ENCODE assay signal across 15 mouse cellular contexts in the genomic region with DNA sequence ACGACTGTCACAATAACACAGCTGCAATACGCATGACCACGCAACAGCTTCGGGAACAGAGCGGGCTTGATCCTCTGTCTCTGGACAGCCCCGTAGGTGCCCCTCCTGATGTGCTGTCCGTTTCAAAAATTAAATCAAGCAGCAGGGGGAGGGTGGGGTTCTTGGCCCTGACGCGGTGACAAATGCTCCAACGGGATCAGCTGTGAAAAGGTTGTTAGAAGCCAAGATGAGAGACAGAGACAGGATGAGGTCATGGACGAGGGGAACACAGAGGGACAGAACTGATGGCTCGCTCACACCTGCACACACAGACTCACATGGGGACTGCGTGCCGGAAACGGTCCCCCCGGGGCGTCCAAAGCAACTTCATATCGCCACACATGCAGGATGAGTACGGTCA. TPM values are rescaled to one million over a fixed set of nuclear protein-coding genes. Genes with fewer than 3 reads are reported as not detected.
DNase-seq lines count a peak whose midpoint lies in the region; ATAC-seq and TF ChIP-seq lines count a peak whose summit lies in the region.
"Had no signal": no experiment of that assay in that cellular context is flagged by ENCODE, and none has a peak within 500 bp of the region (broad histone marks: within the 10 kb centered on the region; RNA-seq: fewer than 3 reads in every experiment).

No protein-coding gene starts in this region.

- H3K36me3 ChIP-seq in CH12.LX (replicated peaks in 1 of 2; ENCODE audit: control insufficient read depth in 1 of 2, insufficient read depth in 1 of 2, low read length in 1 of 2), result no peaks in the 10 kb centered on the region
- 0 out of 2 replicates have a peak, but pooled peaks cover 6% of the 10 kb centered on the region for H3K36me3 ChIP-seq in hindbrain, embryonic 14.5 days (replicated peaks; ENCODE audit: control insufficient read depth, insufficient read depth)
- H3K36me3 ChIP-seq in thymus, adult 2 months (ENCODE audit: control insufficient read depth, insufficient read depth, low read length), result no peaks in the 10 kb centered on the region
- H3K36me3 ChIP-seq: G1E; limb, embryonic 15.5 days had no signal

- WGBS in hindbrain, embryonic 14.5 days, result 31% methylated on average over 19 of the region's 19 CpGs
- WGBS in thymus, adult 2 months, result 80% methylated on average over 19 of the region's 19 CpGs

- H3K4me1 ChIP-seq in CH12.LX (ENCODE audit: control insufficient read depth in 1 of 2, insufficient read depth in 2 of 2), result peaks cover 0 to 5% of the 10 kb centered on the region in 2 experiments; a peak in 1 of 4 replicates
- peaks cover 59% of the 10 kb centered on the region for H3K4me1 ChIP-seq in hindbrain, embryonic 14.5 days (replicated peaks; ENCODE audit: control insufficient read depth, insufficient read depth, low read length)
- no peaks in the 10 kb centered on the region for H3K4me1 ChIP-seq in thymus, adult 2 months (replicated peaks; ENCODE audit: control insufficient read depth, insufficient read depth, low read length)

- intact Hi-C loops in heart, postnatal 14 days (cut with DNase I), result no loop called here

- in situ Hi-C loops in CH12.LX (cut with MboI; ENCODE audit: low pct_ligation_motif_present, low pct_unique_long_range_greater_than_20kb, low sequenced_read_pairs), result no loop called here

- TF ChIP-seq CTCF in CH12.LX (conservative IDR thresholded peaks at IDR 0.05 in 1 of 2, IDR thresholded peaks at IDR 0.05 in 1 of 2; ENCODE audit: low read depth in 2 of 2, low read length in 2 of 2), result no peak
- no peak for TF ChIP-seq CTCF in brain, embryonic 14.5 days (IDR thresholded peaks at IDR 0.05; ENCODE audit: borderline replicate concordance, extremely low read depth, insufficient read depth, insufficient read length)
- TF ChIP-seq CTCF in thymus, adult 2 months (IDR thresholded peaks at IDR 0.05; ENCODE audit: borderline replicate concordance, control insufficient read depth, extremely low read depth, insufficient read depth, low read length, poor library complexity), result no peak

- dilution Hi-C loops in CH12.LX (cut with MboI; ENCODE audit: extremely low pct_ligation_motif_present, extremely low pct_unique_long_range_greater_than_20kb, low sequenced_read_pairs), result no loop called here

- H3K9me3 ChIP-seq in CH12.LX (replicated peaks; ENCODE audit: low read length), result no peaks in the 10 kb centered on the region
- no peaks in the 10 kb centered on the region for H3K9me3 ChIP-seq in hindbrain, embryonic 14.5 days (ENCODE audit: control insufficient read depth, low read length)
- H3K9me3 ChIP-seq: embryonic facial prominence, embryonic 12.5 days; G1E; limb, embryonic 15.5 days had no signal

- TF ChIP-seq EP300 in CH12.LX (IDR thresholded peaks at IDR 0.05; ENCODE audit: low read length), result no peak

- peaks cover 98% of the 10 kb centered on the region for H3K27me3 ChIP-seq in CH12.LX (replicated peaks)
- no peaks in the 10 kb centered on the region for H3K27me3 ChIP-seq in hindbrain, embryonic 14.5 days (ENCODE audit: control insufficient read depth, insufficient read depth, low read length)
- H3K27me3 ChIP-seq in thymus, adult 2 months (ENCODE audit: control insufficient read depth, insufficient read depth, low read length), result no peaks in the 10 kb centered on the region
- H3K27me3 ChIP-seq: embryonic facial prominence, embryonic 12.5 days had no signal

- no peak for TF ChIP-seq RAD21 in CH12.LX (IDR thresholded peaks at IDR 0.05; ENCODE audit: low read depth, low read length)

- H3K79me2 ChIP-seq in CH12.LX (replicated peaks; ENCODE audit: control insufficient read depth, extremely low read depth, insufficient read depth, poor library complexity, severe bottlenecking), result no peaks in the 10 kb centered on the region

- peak; percentile 90 for DNase-seq in heart, adult 11 months
- no peak for DNase-seq in heart, postnatal 14 days
- DNase-seq in CH12.LX (ENCODE audit: extremely low read depth), result no peak
- peak; percentile 55 for DNase-seq in brain, embryonic 14.5 days (ENCODE audit: low read depth)
- no peak for DNase-seq in hindbrain, embryonic 14.5 days (ENCODE audit: low spot score)
- DNase-seq in thymus, adult 2 months, result no peak
- no peak for DNase-seq in embryo, embryonic 10.5 days (ENCODE audit: low spot score)
- DNase-seq: adrenal gland, adult 8-10 months; lung, adult 18-20 months; lung, postnatal 36 days had no signal

- TF ChIP-seq POLR2A in CH12.LX (IDR thresholded peaks at IDR 0.05; ENCODE audit: low read depth, low read length), result no peak
- TF ChIP-seq POLR2A in brain, embryonic 14.5 days (IDR thresholded peaks at IDR 0.05; ENCODE audit: borderline replicate concordance, extremely low read depth, insufficient read depth, insufficient read length, poor library complexity, severe bottlenecking), result no peak
- no peak for TF ChIP-seq POLR2A in thymus, adult 2 months (IDR thresholded peaks at IDR 0.05; ENCODE audit: control insufficient read depth, extremely low read depth, insufficient read depth, low read length, poor library complexity)

- H3K9ac ChIP-seq in CH12.LX (ENCODE audit: insufficient read depth, low read depth), result no peak overlapping the region
- H3K9ac ChIP-seq in hindbrain, embryonic 14.5 days, result peak overlapping the region; percentile 42; the same call in 1 of the 2 replicates
- H3K9ac ChIP-seq: embryonic facial prominence, embryonic 12.5 days; limb, embryonic 15.5 days had no signal

- H3K4me3 ChIP-seq in CH12.LX (replicated peaks in 1 of 3; ENCODE audit: low read depth in 2 of 3, low read length in 2 of 3, poor library complexity in 1 of 3), result no peak overlapping the region
- no peak overlapping the region for H3K4me3 ChIP-seq in hindbrain, embryonic 14.5 days (replicated peaks; ENCODE audit: low read length)
- H3K4me3 ChIP-seq in thymus, adult 2 months (ENCODE audit: control insufficient read depth, insufficient read depth, low read length), result no peak overlapping the region
- H3K4me3 ChIP-seq: embryonic facial prominence, embryonic 12.5 days; limb, embryonic 15.5 days had no signal

- H3K27ac ChIP-seq in CH12.LX (ENCODE audit: insufficient read depth, low read depth), result no peak overlapping the region
- no peak overlapping the region for H3K27ac ChIP-seq in hindbrain, embryonic 14.5 days
- H3K27ac ChIP-seq in thymus, adult 2 months (ENCODE audit: control insufficient read depth, insufficient read depth, low read length), result no peak overlapping the region
- H3K27ac ChIP-seq: embryonic facial prominence, embryonic 12.5 days; kidney, postnatal 0 days; limb, embryonic 15.5 days had no signal

- H3K4me2 ChIP-seq in CH12.LX (ENCODE audit: insufficient read depth, low read depth, poor library complexity, severe bottlenecking), result no peak overlapping the region
- no peak overlapping the region for H3K4me2 ChIP-seq in hindbrain, embryonic 14.5 days (replicated peaks)
- H3K4me2 ChIP-seq: embryonic facial prominence, embryonic 12.5 days; limb, embryonic 15.5 days had no signal

- ATAC-seq in hindbrain, embryonic 14.5 days (ENCODE audit: low FRiP score), result no peak
- ATAC-seq: intestine, embryonic 16.5 days had no signal

TF ChIP-seq in CH12.LX, 34 proteins besides CTCF, POLR2A, EP300 and RAD21:
- no peak for TF ChIP-seq NELFE (IDR thresholded peaks at IDR 0.05; ENCODE audit: low read depth, low read length)
- no peak for TF ChIP-seq GABPA (IDR thresholded peaks at IDR 0.05; ENCODE audit: insufficient replicate concordance, low read depth, low read length)
- 0 out of 2 replicates have a peak, but pooled peaks have one; percentile 32 for TF ChIP-seq BHLHE40 (IDR thresholded peaks at IDR 0.05; ENCODE audit: low read depth, low read length)
- no peak for TF ChIP-seq SIN3A (IDR thresholded peaks at IDR 0.05; ENCODE audit: low read length)

RNA-seq across cellular contexts. Expression of gene Cntfr, which starts 23.7 kb away (rescaled TPM):
- 1 to 10 TPM; 2.0 to 5.1 TPM for total RNA-seq in heart, postnatal 14 days (2021)
- total RNA-seq in CH12.LX (2012; rRNA removed) (not detected in 2 replicates), CH12.LX (2014; rRNA removed) (not detected in 2 replicates)
- not detected in 2 replicates for polyA plus RNA-seq in CH12.LX (2012; ENCODE audit: insufficient read length, low read depth)
- 62.2 and 109 TPM in 2 replicates for polyA plus RNA-seq in brain, embryonic 14.5 days (2012; rRNA removed)
- polyA plus RNA-seq in hindbrain, embryonic 14.5 days (2014; fragmentation: Nextera tagmentation; extraction: Ambion mirVana), result 19.2 and 21.8 TPM in 2 replicates
- 2.3 and 3.0 TPM in 2 replicates for polyA plus RNA-seq in thymus, adult 2 months (2012; rRNA removed)

RNA-seq across cellular contexts. Expression of gene Il11ra1, which starts 26.6 kb away (rescaled TPM):
- 10 to 100 TPM; 56.9 to 61.0 TPM for total RNA-seq in heart, postnatal 14 days (2021)
- total RNA-seq in CH12.LX (2012; rRNA removed), result 4.2 and 5.7 TPM in 2 replicates
- total RNA-seq in CH12.LX (2014; rRNA removed), result 1.2 and 1.3 TPM in 2 replicates
- polyA plus RNA-seq in CH12.LX (2012; ENCODE audit: insufficient read length, low read depth), result 4.8 and 6.9 TPM in 2 replicates
- 31.3 and 32.5 TPM in 2 replicates for polyA plus RNA-seq in brain, embryonic 14.5 days (2012; rRNA removed)
- 39.9 and 40.6 TPM in 2 replicates for polyA plus RNA-seq in hindbrain, embryonic 14.5 days (2014; fragmentation: Nextera tagmentation; extraction: Ambion mirVana)
- 47.4 and 73.2 TPM in 2 replicates for polyA plus RNA-seq in thymus, adult 2 months (2012; rRNA removed)

RNA-seq across cellular contexts. Expression of gene Enho, which starts 33.1 kb away (rescaled TPM):
- total RNA-seq in heart, postnatal 14 days (2021), result 1 to 10 TPM; 4.3 to 4.6 TPM
- 0.25 and 0.59 TPM in 2 replicates for total RNA-seq in CH12.LX (2012; rRNA removed)
- total RNA-seq in CH12.LX (2014; rRNA removed), result 0.17 TPM in 1 of 2 replicates, not detected in the other
- not detected in 2 replicates for polyA plus RNA-seq in CH12.LX (2012; ENCODE audit: insufficient read length, low read depth)
- polyA plus RNA-seq in brain, embryonic 14.5 days (2012; rRNA removed), result 124 and 147 TPM in 2 replicates
- polyA plus RNA-seq in hindbrain, embryonic 14.5 days (2014; fragmentation: Nextera tagmentation; extraction: Ambion mirVana), result 127 and 130 TPM in 2 replicates
- 7.5 and 10.3 TPM in 2 replicates for polyA plus RNA-seq in thymus, adult 2 months (2012; rRNA removed)
- polyA plus RNA-seq: G1E had no signal

RNA-seq across cellular contexts. Expression of gene Rpp25l, which starts 40.1 kb away (rescaled TPM):
- total RNA-seq in heart, postnatal 14 days (2021), result 10 to 100 TPM; 28.7 to 30.2 TPM
- total RNA-seq in CH12.LX (2012; rRNA removed) (65.3 and 84.1 TPM in 2 replicates), CH12.LX (2014; rRNA removed) (62.8 and 72.8 TPM in 2 replicates)
- 48.1 and 48.5 TPM in 2 replicates for polyA plus RNA-seq in CH12.LX (2012; ENCODE audit: insufficient read length, low read depth)
- polyA plus RNA-seq in brain, embryonic 14.5 days (2012; rRNA removed), result 53.9 and 79.7 TPM in 2 replicates
- 57.5 and 60.5 TPM in 2 replicates for polyA plus RNA-seq in hindbrain, embryonic 14.5 days (2014; fragmentation: Nextera tagmentation; extraction: Ambion mirVana)
- 82.8 and 94.9 TPM in 2 replicates for polyA plus RNA-seq in thymus, adult 2 months (2012; rRNA removed)

RNA-seq across cellular contexts. Expression of gene Dctn3, which starts 49.8 kb away (rescaled TPM):
- 10 to 100 TPM; 83.6 to 87.8 TPM for total RNA-seq in heart, postnatal 14 days (2021)
- 130 and 133 TPM in 2 replicates for total RNA-seq in CH12.LX (2012; rRNA removed)
- 112 and 125 TPM in 2 replicates for total RNA-seq in CH12.LX (2014; rRNA removed)
- 90.5 and 117 TPM in 2 replicates for polyA plus RNA-seq in CH12.LX (2012; ENCODE audit: insufficient read length, low read depth)
- polyA plus RNA-seq in brain, embryonic 14.5 days (2012; rRNA removed), result 157 and 186 TPM in 2 replicates
- polyA plus RNA-seq in hindbrain, embryonic 14.5 days (2014; fragmentation: Nextera tagmentation; extraction: Ambion mirVana), result 271 and 274 TPM in 2 replicates
- polyA plus RNA-seq in thymus, adult 2 months (2012; rRNA removed), result 60.5 and 72.8 TPM in 2 replicates

Comparison
In these comparisons a context has a peak if more than half of its experiments do, and no peak if none do; other contexts are left out.
1. DNase-seq: peak in heart, adult 11 months (single experiment) and brain, embryonic 14.5 days (single experiment); none in heart, postnatal 14 days (0 of 2), CH12.LX (single experiment), hindbrain, embryonic 14.5 days (single experiment), thymus, adult 2 months (single experiment) and embryo, embryonic 10.5 days (single experiment).
2. RNA of gene Enho, which starts 33.1 kb away (polyA plus RNA-seq): 127 to 130 TPM in hindbrain, embryonic 14.5 days and 124 to 147 TPM in brain, embryonic 14.5 days; 7.5 to 10.3 TPM in thymus, adult 2 months and not detected in CH12.LX; every median in the first group is over 10 times any median in the second.